Mouse (Mus musculus): ENCODE data around the gene Sgk1. TPM values are rescaled to one million over a fixed set of nuclear protein-coding genes. Genes with fewer than 3 reads are reported as not detected.

Gene Sgk1
- polyA plus RNA-seq, 1 experiment: 40.4 TPM

DNA sequence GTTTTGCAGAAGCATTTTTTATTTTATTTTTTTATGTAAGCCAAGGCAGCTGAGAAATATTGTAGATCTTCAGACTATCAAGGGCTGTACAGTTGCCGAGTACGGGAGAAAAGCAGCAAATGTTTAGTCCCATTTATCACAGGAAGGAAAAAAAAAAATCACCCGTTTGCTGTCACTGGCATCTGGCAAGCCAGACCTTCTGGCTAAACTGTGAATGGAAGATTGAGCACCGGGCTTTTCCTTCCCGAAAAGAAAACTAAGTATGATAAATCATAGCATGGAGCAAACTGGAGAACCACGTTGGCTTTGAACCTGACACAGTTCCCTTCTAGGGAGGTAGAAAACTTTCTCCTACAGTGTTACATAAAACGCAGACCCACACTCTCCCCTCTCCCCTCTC, 81.0 kb downstream of the Sgk1 start:
- DNase-seq: peak in 1 of 2 experiments; percentile 14
- Histone ChIP-seq H3K27ac (ENCODE audit: insufficient read depth, low read length) (no peak overlapping the region), H3K4me1 (ENCODE audit: control insufficient read depth, insufficient read depth, low read length) (peaks cover 3% of the 10 kb centered on the region; the same call in 1 of the 2 replicates), H3K4me3 (replicated peaks; ENCODE audit: insufficient read depth, low read depth, low read length) (no peak overlapping the region), H3K27me3 (ENCODE audit: control insufficient read depth, insufficient read depth, low read length) (no peaks in the 10 kb centered on the region)
- TF ChIP-seq CTCF (IDR thresholded peaks at IDR 0.05; ENCODE audit: borderline replicate concordance, insufficient read depth, low read depth, low read length) (no peak), POLR2A (IDR thresholded peaks at IDR 0.05; ENCODE audit: borderline replicate concordance, insufficient read depth, low read length) (no peak)
- WGBS: 21% methylated on average over 7 of the region's 7 CpGs

DNA sequence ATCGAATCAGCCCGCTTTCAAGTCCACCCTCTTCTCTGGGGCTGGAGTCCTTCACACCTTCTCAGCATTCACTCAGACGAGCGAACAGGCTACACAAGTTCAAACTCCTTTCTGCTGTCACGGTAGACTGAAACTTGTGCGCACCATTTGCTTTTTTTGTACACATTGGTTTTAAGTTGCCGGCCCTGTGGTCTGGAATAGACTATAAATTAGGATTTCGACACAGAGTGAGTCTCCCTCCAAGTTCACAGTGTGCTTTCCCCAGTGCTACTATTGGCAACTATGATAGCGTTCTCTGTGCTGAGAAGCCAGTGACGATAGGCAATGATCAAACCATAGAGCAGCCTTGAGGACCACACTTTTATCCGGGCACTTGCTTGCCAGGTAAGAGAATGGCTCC, 91.7 kb downstream of the Sgk1 start:
- H3K27me3 ChIP-seq (ENCODE audit: control insufficient read depth, insufficient read depth, low read length): no peaks in the 10 kb centered on the region; the same call in 1 of the 2 replicates
- TF ChIP-seq CTCF (IDR thresholded peaks at IDR 0.05; ENCODE audit: borderline replicate concordance, insufficient read depth, low read depth, low read length) (no peak), POLR2A (IDR thresholded peaks at IDR 0.05; ENCODE audit: borderline replicate concordance, insufficient read depth, low read length) (no peak)
- 92% methylated on average over 11 of the region's 11 CpGs for WGBS
- H3K27ac ChIP-seq (ENCODE audit: insufficient read depth, low read length): no peak overlapping the region
- peaks cover 8% of the 10 kb centered on the region; the same call in 1 of the 2 replicates for H3K4me1 ChIP-seq (ENCODE audit: control insufficient read depth, insufficient read depth, low read length)
- no peak for DNase-seq
- no peak overlapping the region for H3K4me3 ChIP-seq (replicated peaks; ENCODE audit: insufficient read depth, low read depth, low read length)

DNA sequence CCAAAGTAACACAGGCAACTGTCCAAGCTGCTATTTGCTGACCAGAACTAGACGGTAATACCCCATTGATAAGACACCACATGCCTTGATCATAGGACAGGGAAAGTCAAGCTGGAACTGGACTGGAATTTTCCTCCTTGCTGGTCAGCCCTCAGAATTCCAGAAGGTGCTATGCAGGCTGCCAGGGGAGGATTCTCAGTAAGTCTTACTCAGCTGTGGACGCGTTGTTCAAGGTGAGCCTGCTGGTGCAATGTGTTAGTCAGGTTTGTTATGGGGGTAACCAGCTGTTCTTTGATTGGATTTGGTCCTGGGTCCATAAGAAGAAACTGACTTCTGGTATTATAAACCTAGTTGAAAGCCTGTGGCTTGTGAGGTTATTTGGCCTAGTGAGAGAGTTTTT, 92.8 kb downstream of the Sgk1 start:
- H3K27me3 ChIP-seq (ENCODE audit: control insufficient read depth, insufficient read depth, low read length): no peaks in the 10 kb centered on the region; the same call in 1 of the 2 replicates
- WGBS: 57% methylated on average over 3 of the region's 3 CpGs
- TF ChIP-seq POLR2A (IDR thresholded peaks at IDR 0.05; ENCODE audit: borderline replicate concordance, insufficient read depth, low read length) (no peak), CTCF (IDR thresholded peaks at IDR 0.05; ENCODE audit: borderline replicate concordance, insufficient read depth, low read depth, low read length) (no peak)
- peaks cover 8% of the 10 kb centered on the region; the same call in 1 of the 2 replicates for H3K4me1 ChIP-seq (ENCODE audit: control insufficient read depth, insufficient read depth, low read length)
- H3K27ac ChIP-seq (ENCODE audit: insufficient read depth, low read length): no peak overlapping the region
- DNase-seq: no peak
- H3K4me3 ChIP-seq (replicated peaks; ENCODE audit: insufficient read depth, low read depth, low read length): no peak overlapping the region

GRCm38 (mm10) chr10:21975384-21975783, 93.4 kb downstream of the Sgk1 start:
- no peak for DNase-seq
- Histone ChIP-seq H3K4me1 (ENCODE audit: control insufficient read depth, insufficient read depth, low read length) (peaks cover 8% of the 10 kb centered on the region; the same call in 1 of the 2 replicates), H3K27ac (ENCODE audit: insufficient read depth, low read length) (no peak overlapping the region), H3K4me3 (replicated peaks; ENCODE audit: insufficient read depth, low read depth, low read length) (no peak overlapping the region), H3K27me3 (ENCODE audit: control insufficient read depth, insufficient read depth, low read length) (no peaks in the 10 kb centered on the region; the same call in 1 of the 2 replicates)
- TF ChIP-seq CTCF (IDR thresholded peaks at IDR 0.05; ENCODE audit: borderline replicate concordance, insufficient read depth, low read depth, low read length) (no peak), POLR2A (IDR thresholded peaks at IDR 0.05; ENCODE audit: borderline replicate concordance, insufficient read depth, low read length) (no peak)
- WGBS: 92% methylated on average over 6 of the region's 6 CpGs

- DNase-seq: no peak
- Histone ChIP-seq H3K4me3 (replicated peaks; ENCODE audit: insufficient read depth, low read depth, low read length) (no peak overlapping the region), H3K4me1 (ENCODE audit: control insufficient read depth, insufficient read depth, low read length) (peaks cover 8% of the 10 kb centered on the region; the same call in 1 of the 2 replicates), H3K27ac (ENCODE audit: insufficient read depth, low read length) (no peak overlapping the region), H3K27me3 (ENCODE audit: control insufficient read depth, insufficient read depth, low read length) (no peaks in the 10 kb centered on the region; the same call in 1 of the 2 replicates)
- TF ChIP-seq CTCF (IDR thresholded peaks at IDR 0.05; ENCODE audit: borderline replicate concordance, insufficient read depth, low read depth, low read length) (no peak), POLR2A (IDR thresholded peaks at IDR 0.05; ENCODE audit: borderline replicate concordance, insufficient read depth, low read length) (no peak)
- WGBS: 52% methylated on average over 5 of the region's 5 CpGs
Measured at GRCm38 (mm10) chr10:21976253-21976652, 94.3 kb downstream of the Sgk1 start.

DNA sequence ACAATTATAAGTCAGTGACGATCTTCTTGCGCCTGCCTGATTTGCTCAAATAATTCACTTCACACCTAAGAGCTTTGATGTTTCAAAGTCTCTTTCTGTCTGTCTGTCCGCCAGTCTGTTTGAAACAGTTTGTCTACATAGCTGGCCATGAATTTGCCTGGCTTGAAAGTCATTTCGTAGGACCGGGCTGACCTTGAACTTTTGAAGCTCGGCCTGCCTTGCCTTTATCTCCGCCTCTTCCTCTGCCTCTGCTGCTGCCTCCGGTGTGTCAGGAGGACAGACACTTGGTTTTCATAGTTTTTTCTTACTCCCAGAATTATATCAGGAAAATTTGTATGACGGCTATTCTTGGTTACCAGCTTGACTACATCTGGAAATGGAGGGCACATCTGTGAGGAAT, 96.4 kb downstream of the Sgk1 start:
- 95% methylated on average over 9 of the region's 9 CpGs for WGBS
- no peak overlapping the region for H3K4me3 ChIP-seq (replicated peaks; ENCODE audit: insufficient read depth, low read depth, low read length)
- H3K27ac ChIP-seq (ENCODE audit: insufficient read depth, low read length): no peak overlapping the region
- TF ChIP-seq POLR2A (IDR thresholded peaks at IDR 0.05; ENCODE audit: borderline replicate concordance, insufficient read depth, low read length) (no peak), CTCF (IDR thresholded peaks at IDR 0.05; ENCODE audit: borderline replicate concordance, insufficient read depth, low read depth, low read length) (no peak)
- H3K4me1 ChIP-seq (ENCODE audit: control insufficient read depth, insufficient read depth, low read length): peaks cover 8% of the 10 kb centered on the region; the same call in 1 of the 2 replicates
- H3K27me3 ChIP-seq (ENCODE audit: control insufficient read depth, insufficient read depth, low read length): no peaks in the 10 kb centered on the region; the same call in 1 of the 2 replicates
- DNase-seq: no peak

DNA sequence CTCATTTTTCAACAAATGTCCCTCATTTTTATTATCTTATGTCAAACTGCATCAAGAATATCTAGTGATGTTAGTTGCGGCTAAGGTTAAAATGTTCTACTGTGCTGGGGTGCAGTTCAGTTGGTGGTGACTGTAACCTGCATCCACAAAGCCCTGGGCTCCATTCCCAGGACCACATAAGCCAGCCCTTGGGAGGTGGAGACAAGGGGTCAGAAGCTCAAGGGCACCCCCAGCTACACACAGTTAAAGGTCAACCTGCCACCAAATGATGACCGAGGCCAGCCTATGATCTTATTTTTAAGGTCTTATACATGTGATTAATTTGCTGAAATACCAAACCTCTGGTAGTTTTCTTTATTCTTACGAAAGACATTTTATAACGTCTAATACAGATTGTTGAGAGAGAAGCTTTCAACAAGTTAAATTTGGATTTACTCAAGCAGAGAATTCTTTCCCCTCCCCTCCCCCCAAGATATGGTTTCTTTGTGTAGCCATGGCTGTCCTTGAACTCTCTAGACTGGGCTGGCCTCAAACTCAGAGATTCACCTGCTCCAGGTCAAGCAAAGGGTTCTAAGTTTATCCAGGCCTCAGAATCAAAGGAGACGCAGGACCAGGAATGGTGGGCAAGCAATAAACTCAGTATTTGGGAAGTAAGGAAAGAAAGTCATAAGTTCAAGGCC, 97.4 kb downstream of the Sgk1 start:
- TF ChIP-seq CTCF (IDR thresholded peaks at IDR 0.05; ENCODE audit: borderline replicate concordance, insufficient read depth, low read depth, low read length) (no peak), POLR2A (IDR thresholded peaks at IDR 0.05; ENCODE audit: borderline replicate concordance, insufficient read depth, low read length) (no peak)
- WGBS: 94% methylated on average over 5 of the region's 5 CpGs
- H3K4me3 ChIP-seq (replicated peaks; ENCODE audit: insufficient read depth, low read depth, low read length): no peak overlapping the region
- no peaks in the 10 kb centered on the region for H3K27me3 ChIP-seq (ENCODE audit: control insufficient read depth, insufficient read depth, low read length)
- no peak overlapping the region for H3K27ac ChIP-seq (ENCODE audit: insufficient read depth, low read length)
- no peak for DNase-seq
- peaks cover 8% of the 10 kb centered on the region; the same call in 1 of the 2 replicates for H3K4me1 ChIP-seq (ENCODE audit: control insufficient read depth, insufficient read depth, low read length)
